Mouse (Mus musculus) A20 (cell line): ENCODE data around the gene Xpc.

Source experiments
- DNase-seq: peaks from one replicate; pipeline ENCODE4 v3.0.0-alpha.2; 2011; ENCODE audit warnings: low read depth, low spot score

The Xpc gene

DNA sequence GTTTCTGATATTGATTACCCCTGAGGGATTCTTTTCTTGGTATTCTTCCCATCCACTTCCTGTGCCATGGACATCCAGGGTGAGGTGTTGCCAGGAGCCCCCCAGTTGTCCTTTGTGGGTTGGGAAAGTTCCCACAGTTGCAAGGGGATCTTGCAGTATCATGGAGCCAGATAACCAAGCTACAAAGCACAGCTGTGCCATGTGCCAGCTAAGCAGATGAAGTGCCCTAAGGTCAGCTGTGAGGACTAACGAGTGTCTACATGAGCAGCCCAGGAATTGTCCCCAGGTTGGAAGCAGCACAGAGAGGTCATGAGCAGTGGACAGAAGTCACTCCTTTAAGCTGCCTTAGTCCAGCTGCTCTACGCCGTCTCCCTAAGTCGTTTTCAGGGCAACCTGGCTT, 9.9 kb upstream of the Xpc start:
- DNase-seq, result no peak

DNA sequence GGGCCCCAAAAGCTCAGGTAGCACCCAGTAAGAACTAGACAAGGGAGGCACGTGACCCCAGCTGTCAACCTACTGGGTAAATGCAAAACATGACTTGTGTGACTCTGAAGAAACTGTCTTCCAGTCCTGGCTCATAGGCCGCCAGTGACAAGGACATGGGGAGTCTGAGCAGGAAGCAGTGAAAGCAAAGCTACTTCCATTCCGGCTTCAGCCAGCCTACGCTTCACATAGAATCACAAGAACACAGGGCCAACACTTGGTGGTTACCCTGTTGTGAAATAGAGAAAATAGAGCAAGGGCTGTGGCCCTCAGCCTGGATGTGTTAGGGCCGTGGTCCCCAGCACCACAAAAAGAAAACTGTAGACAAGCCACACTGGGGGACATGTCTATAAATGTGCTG, 7.1 kb upstream of the Xpc start:
- DNase-seq, result no peak

- DNase-seq, result no peak
These were observed 2.8 kb upstream of the Xpc start for GRCm38 (mm10) chr6:91518454-91519020.

DNA sequence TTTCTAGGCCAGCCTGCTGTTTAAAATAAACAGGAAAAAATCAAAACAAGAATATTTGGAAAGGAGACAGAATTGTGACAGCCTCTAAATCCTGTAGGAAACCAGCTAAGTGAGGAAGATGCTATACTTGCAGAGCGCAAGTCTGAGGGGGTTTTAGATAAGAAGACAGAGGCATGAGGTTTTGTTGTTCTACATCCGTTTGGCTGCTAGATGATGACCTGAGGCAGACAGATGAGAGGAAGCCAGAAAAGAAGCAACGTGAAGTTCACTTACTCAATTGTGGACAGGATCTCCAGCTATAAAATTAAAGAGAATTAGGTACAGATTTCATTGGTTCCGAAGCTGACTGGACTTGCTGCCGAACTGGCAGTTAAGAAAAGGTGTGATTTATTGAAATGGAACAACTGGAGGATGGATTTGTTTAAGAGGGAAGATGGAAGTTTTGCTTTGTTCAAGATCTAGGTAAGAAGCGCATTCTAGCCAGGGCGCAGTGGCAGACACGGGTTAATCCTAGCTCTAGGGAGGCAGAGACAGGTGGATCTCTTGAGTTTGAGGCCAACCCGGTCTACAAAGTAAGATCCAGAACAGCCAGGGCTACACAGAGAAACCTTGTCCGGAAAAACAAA, 838 bp downstream of the Xpc start:
- peak; percentile 63 for DNase-seq

DNA sequence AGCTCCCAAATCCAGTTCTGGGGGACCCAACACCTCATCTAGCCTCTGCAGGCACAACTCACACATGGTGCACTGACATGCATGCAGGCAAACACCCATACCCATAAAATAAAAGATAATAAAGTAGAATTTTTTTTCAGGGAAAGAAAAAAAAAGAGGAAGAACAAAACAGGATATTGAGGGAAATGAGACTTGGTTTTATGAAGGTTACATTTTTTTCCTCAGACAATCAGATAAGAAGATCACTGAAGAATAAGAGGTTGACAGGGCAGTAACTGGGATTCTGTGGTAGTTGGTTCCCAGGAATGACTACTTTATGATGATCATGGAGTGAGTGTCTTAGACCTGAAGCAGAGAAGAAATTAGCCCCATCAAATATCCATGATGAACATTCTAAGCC, 1.6 kb downstream of the Xpc start:
- no peak for DNase-seq

DNA sequence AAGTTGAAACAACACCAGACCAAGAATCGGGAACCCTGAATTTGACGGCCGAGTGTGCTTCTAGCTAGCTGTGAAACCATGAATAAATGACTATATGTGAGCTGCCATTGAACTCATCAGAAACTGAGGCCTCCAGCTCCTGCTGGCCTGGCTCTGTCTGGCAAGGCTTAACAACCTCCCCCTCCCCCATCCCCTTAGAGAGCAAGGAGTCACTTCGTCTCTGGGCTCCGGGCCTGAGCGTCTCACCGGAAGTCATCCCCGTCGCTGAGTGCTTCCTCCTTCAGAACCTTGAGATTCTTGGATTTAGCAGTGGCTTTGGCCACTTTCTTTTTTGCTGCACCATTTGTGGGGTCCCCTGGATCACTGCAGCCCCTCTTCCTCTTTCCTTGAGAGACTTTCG, 5.5 kb downstream of the Xpc start:
- DNase-seq, result no peak

DNA sequence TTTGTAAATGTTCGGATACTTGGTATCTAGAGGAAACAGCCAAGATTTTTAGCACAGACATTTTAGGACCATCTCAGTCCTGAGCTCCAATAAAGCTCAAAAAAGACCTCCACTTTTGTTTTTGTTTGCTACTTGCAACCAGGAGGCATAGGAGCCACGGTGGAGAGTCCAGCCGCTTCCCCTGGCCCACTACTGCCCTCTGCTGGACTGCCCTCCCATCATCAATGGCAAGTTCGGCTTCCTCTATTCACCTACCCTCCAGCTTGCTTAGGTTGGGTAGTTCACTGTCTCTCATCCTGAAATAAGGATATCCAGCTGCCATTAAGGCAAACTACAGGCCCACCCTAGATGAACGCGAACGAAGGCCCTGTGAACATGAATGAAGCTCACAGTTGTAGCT, 6.4 kb downstream of the Xpc start:
- DNase-seq, result peak; percentile 71

DNA sequence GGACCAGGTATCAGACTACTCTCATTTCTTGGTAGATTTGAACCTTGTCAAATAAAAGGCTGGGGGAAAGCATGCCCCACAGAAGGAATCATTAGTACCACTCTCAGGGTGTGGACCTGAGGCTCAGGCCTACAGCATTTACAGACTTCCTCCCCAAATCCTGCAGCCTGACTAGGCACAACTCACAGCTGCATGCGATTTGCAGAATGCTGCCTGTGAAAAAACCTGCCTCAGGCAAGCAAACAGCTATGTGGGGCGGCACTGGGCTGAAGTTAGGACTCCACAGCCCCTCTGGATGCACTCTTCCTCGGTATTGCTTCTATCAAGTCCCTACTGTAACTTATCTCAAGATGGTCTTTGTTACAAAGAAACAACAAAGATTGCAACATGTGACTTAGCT, 7.6 kb downstream of the Xpc start:
- DNase-seq, result no peak

- DNase-seq, result no peak
These were observed 9.7 kb downstream of the Xpc start for GRCm38 (mm10) chr6:91506036-91506435.

GRCm38 (mm10) chr6:91503302-91503701, 12.4 kb downstream of the Xpc start:
- DNase-seq, result no peak

DNA sequence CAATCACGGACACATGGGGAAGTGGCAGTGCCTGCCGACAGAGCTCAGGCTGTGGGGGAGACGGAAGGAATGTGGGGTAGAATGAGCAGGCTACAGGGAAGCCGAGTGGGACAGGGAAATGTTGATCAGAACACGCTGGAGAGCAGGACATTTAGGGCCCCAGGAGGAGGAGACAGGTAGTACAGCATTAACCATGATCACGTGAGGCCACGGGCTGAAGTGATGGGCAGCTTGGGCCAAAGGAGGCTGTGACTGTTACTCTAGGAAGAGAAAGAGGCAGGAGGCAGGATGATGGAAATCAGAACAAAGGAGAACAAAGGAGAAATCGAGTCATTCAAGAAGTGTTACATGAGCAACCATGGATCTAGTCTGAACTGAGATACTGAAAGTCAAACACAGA, 21.2 kb downstream of the Xpc start:
- DNase-seq, result no peak

- DNase-seq, result no peak
These were observed 22.6 kb downstream of the Xpc start for GRCm38 (mm10) chr6:91493053-91493452.

DNA sequence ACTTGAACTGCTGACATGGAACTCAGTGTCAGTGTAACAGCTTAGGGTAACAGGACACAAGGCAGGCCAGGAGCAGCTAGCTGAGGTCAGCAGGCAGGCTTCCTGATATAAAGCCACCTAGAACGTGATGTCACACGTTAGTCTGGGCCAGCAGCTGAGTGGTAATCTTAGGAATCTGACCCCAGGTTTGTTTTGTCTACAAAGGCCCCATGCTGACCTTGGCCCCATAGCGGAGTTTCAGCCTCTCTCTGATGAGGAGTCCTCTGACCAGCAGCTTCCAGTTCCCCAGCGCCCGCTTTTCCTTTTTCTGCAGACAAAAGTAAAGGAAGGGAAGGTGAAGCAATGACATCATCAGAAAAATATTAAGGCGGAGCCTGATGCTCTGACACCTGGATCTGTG, 24.7 kb downstream of the Xpc start:
- no peak for DNase-seq

GRCm38 (mm10) chr6:91489872-91490271, 25.8 kb downstream of the Xpc start:
- no peak for DNase-seq

DNA sequence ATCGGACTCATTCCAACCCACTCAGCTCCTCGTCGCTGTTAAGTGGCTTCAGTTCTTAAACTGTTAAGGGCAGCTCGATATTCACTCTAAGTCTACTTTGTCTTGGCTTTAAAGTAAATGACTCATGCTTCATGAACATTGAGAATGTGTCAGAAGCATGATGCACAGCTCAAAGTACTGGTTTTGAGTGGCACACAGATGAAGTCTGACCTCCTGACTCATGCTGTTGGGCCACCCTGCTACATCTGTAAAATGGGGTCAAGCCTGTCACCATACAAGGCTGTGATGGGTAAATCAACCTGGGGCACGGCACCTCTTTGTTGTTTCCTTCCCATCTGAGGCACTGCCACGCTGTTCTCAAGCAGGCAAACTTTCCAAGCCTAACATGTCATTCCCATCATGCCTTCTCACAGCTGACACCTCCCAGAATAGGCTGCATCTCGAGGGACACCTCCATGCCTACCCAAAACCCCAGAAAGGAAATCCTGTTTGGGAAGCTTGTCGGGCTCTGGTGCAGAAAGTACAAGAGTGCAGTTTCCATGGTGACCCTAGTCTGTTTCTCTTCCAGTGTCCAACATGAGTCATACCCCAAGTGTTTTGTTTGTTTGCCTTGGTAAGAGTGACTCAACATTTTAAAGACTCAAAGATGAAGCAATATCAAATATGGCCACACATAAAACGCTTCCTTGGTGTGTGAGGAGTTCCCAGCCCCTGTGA, 27.0 kb downstream of the Xpc start:
- DNase-seq, result no peak

GRCm38 (mm10) chr6:91486736-91487453, 28.8 kb downstream of the Xpc start:
- no peak for DNase-seq

DNA sequence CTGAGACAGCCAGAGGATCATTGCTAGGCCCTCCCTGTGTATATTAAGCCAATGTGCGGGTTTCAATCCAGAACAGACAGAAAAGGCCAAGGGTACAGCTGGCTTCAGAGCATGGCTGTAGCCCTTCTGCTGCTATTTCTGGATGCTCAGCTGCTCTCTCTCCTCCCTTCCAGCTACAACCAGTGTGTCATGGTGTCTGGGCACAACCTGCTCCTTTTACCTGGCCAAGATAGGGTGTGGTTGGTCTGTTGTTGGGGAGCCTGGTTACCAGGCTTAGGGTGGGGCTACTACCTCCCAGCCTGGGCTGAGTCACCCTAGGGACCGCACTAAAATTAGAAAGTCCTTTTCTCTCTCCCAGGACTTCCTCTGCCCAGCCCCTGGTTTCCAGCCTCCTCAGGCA, 32.3 kb downstream of the Xpc start:
- no peak for DNase-seq

- no peak for DNase-seq
These were observed 39.1 kb downstream of the Xpc start for GRCm38 (mm10) chr6:91476541-91476940.

DNA sequence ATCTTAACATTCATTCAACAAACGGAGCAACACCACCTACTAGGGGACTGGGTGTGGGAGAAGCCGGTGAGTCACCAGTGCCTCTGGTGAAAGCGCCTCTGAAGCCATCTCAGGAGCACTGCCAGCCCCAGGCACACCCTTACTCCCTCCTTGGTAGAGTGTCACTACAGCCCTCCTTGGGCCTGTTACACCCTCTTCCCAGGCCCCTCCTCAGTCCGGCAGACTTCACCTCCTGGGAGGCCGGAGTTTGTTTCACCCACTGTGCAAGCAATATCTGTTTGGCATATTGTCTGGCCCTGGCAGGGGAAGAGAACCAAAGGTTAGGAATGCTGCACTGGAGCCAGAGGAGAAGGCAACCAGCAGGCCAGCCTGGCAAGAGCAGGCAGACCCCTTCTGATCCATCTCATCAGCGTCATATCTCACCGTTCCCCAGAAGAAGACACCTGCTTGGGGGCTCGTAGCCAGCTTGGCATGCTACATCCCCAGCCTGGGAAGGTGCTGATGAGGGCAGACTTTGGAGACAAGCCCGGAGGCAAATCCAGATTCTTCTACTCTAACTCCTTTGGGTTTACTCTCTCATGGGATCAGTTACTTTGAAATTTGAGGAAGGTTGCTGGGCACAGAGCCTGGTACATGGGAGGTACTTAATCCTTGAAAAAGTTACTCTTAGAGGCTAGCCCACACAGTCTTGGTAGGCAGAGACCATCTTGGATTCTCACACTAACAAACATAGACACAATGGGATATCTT, 41.1 kb downstream of the Xpc start:
- DNase-seq, result no peak

- DNase-seq, result no peak
These were observed 41.8 kb downstream of the Xpc start for GRCm38 (mm10) chr6:91473805-91474440.
